Mouse (Mus musculus): ENCODE data around the gene Art3. TPM values are rescaled to one million over a fixed set of nuclear protein-coding genes. Genes with fewer than 3 reads are reported as not detected.

Gene Art3
- polyA plus RNA-seq, 1 experiment from 2014 or later = 3.4 TPM

GRCm38 (mm10) chr5:92434571-92434985 lies 103.0 kb downstream of the Art3 start:
- peak; percentile 65 for DNase-seq (ENCODE audit: low spot score)
- Histone ChIP-seq H3K4me3 (ENCODE audit: low read depth, low read length) (peak overlapping the region; percentile 88), H3K27ac (ENCODE audit: low read depth, low read length) (peak overlapping the region; percentile 7; the same call in 1 of the 2 replicates), H3K36me3 (ENCODE audit: control insufficient read depth, insufficient read depth, low read length) (no peaks in the 10 kb centered on the region), H3K4me1 (replicated peaks; ENCODE audit: control insufficient read depth, insufficient read depth, low read length) (no peaks in the 10 kb centered on the region), H3K27me3 (ENCODE audit: control insufficient read depth, insufficient read depth, low read length) (no peaks in the 10 kb centered on the region), H3K9ac (ENCODE audit: low read depth, low read length) (peak overlapping the region; percentile 89), H3K4me2 (replicated peaks; ENCODE audit: low read depth, low read length) (peak overlapping the region; percentile 63), H3K9me3 (ENCODE audit: control insufficient read depth, low read length) (no peaks in the 10 kb centered on the region)
- ATAC-seq (ENCODE audit: low FRiP score) = peak; percentile 84
- WGBS = 0% methylated on average over 31 of the region's 39 CpGs

GRCm38 (mm10) chr5:92435025-92435584 lies 103.5 kb downstream of the Art3 start, which contains the start of gene Nup54:
Gene Nup54 (minus strand): TSS chr5:92435219.
- H3K27me3 ChIP-seq (ENCODE audit: control insufficient read depth, insufficient read depth, low read length) = no peaks in the 10 kb centered on the region
- peak within 1 kb of the TSS; percentile 7; the same call in 1 of the 2 replicates for H3K27ac ChIP-seq (ENCODE audit: low read depth, low read length)
- ATAC-seq (ENCODE audit: low FRiP score) (peak; percentile 99), DNase-seq (ENCODE audit: low spot score) (peak; percentile 97)
- H3K4me2 ChIP-seq (replicated peaks; ENCODE audit: low read depth, low read length) = peak within 1 kb of the TSS; percentile 63
- peak within 1 kb of the TSS; percentile 89 for H3K9ac ChIP-seq (ENCODE audit: low read depth, low read length)
- 1% methylated on average over 34 of the region's 34 CpGs for WGBS
- no peaks in the 10 kb centered on the region for H3K4me1 ChIP-seq (replicated peaks; ENCODE audit: control insufficient read depth, insufficient read depth, low read length)
- peak within 1 kb of the TSS; percentile 88 for H3K4me3 ChIP-seq (ENCODE audit: low read depth, low read length)
- H3K9me3 ChIP-seq (ENCODE audit: control insufficient read depth, low read length) = no peaks in the 10 kb centered on the region
- H3K36me3 ChIP-seq (ENCODE audit: control insufficient read depth, insufficient read depth, low read length) = no peaks in the 10 kb centered on the region

- Histone ChIP-seq H3K9ac (ENCODE audit: low read depth, low read length) (no peak overlapping the region), H3K36me3 (ENCODE audit: control insufficient read depth, insufficient read depth, low read length) (no peaks in the 10 kb centered on the region), H3K9me3 (ENCODE audit: control insufficient read depth, low read length) (no peaks in the 10 kb centered on the region), H3K27me3 (ENCODE audit: control insufficient read depth, insufficient read depth, low read length) (no peaks in the 10 kb centered on the region), H3K4me3 (ENCODE audit: low read depth, low read length) (no peak overlapping the region), H3K4me1 (replicated peaks; ENCODE audit: control insufficient read depth, insufficient read depth, low read length) (no peaks in the 10 kb centered on the region), H3K4me2 (replicated peaks; ENCODE audit: low read depth, low read length) (no peak overlapping the region), H3K27ac (ENCODE audit: low read depth, low read length) (no peak overlapping the region)
- ATAC-seq (ENCODE audit: low FRiP score) (no peak), DNase-seq (ENCODE audit: low spot score) (no peak)
- WGBS = 87% methylated on average over 8 of the region's 8 CpGs
Measured at GRCm38 (mm10) chr5:92438540-92438939, 106.9 kb downstream of the Art3 start.

GRCm38 (mm10) chr5:92441494-92441893 lies 109.9 kb downstream of the Art3 start:
- no peaks in the 10 kb centered on the region for H3K4me1 ChIP-seq (replicated peaks; ENCODE audit: control insufficient read depth, insufficient read depth, low read length)
- ATAC-seq (ENCODE audit: low FRiP score) (no peak), DNase-seq (ENCODE audit: low spot score) (no peak)
- no peak overlapping the region for H3K4me3 ChIP-seq (ENCODE audit: low read depth, low read length)
- no peak overlapping the region for H3K4me2 ChIP-seq (replicated peaks; ENCODE audit: low read depth, low read length)
- no peaks in the 10 kb centered on the region for H3K27me3 ChIP-seq (ENCODE audit: control insufficient read depth, insufficient read depth, low read length)
- no peak overlapping the region for H3K9ac ChIP-seq (ENCODE audit: low read depth, low read length)
- H3K36me3 ChIP-seq (ENCODE audit: control insufficient read depth, insufficient read depth, low read length) = no peaks in the 10 kb centered on the region
- H3K9me3 ChIP-seq (ENCODE audit: control insufficient read depth, low read length) = no peaks in the 10 kb centered on the region
- no peak overlapping the region for H3K27ac ChIP-seq (ENCODE audit: low read depth, low read length)
- WGBS = 89% methylated on average over 5 of the region's 5 CpGs

GRCm38 (mm10) chr5:92442914-92443313 lies 111.3 kb downstream of the Art3 start:
- Histone ChIP-seq H3K9ac (ENCODE audit: low read depth, low read length) (no peak overlapping the region), H3K27me3 (ENCODE audit: control insufficient read depth, insufficient read depth, low read length) (no peaks in the 10 kb centered on the region)
- 89% methylated on average over 7 of the region's 7 CpGs for WGBS

DNA sequence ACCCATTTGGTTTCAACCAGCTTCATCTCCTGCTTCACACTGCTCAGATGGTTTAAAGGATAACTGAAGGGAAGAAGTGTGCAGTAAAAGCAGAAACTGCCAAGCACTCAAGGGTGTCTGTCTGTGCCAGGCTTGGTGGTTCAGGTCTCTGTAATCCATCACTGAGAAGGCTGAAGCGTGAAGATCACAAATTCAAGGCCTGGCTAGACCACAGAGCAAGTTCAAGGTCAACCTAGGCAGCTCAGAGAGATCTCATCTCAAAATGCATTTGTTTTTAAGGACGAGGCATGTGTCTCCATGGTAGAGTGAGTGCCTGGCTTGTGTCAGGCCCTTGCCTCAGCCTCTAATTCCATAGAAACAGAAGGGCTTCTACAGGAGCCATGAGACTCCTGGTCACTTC lies 113.4 kb downstream of the Art3 start:
- Histone ChIP-seq H3K4me3 (ENCODE audit: low read depth, low read length) (no peak overlapping the region), H3K9ac (ENCODE audit: low read depth, low read length) (no peak overlapping the region), H3K9me3 (ENCODE audit: control insufficient read depth, low read length) (no peaks in the 10 kb centered on the region), H3K4me1 (replicated peaks; ENCODE audit: control insufficient read depth, insufficient read depth, low read length) (no peaks in the 10 kb centered on the region), H3K27me3 (ENCODE audit: control insufficient read depth, insufficient read depth, low read length) (no peaks in the 10 kb centered on the region), H3K27ac (ENCODE audit: low read depth, low read length) (no peak overlapping the region), H3K36me3 (ENCODE audit: control insufficient read depth, insufficient read depth, low read length) (no peaks in the 10 kb centered on the region; the same call in 1 of the 2 replicates), H3K4me2 (replicated peaks; ENCODE audit: low read depth, low read length) (no peak overlapping the region)
- 88% methylated on average over 2 of the region's 2 CpGs for WGBS
- DNase-seq (ENCODE audit: low spot score) (no peak), ATAC-seq (ENCODE audit: low FRiP score) (no peak)

More at GRCm38 (mm10) chr5:92442914-92443313, 111.3 kb downstream of the Art3 start:
- H3K9me3 ChIP-seq (ENCODE audit: control insufficient read depth, low read length) = no peaks in the 10 kb centered on the region
- DNase-seq (ENCODE audit: low spot score) = no peak
- ATAC-seq (ENCODE audit: low FRiP score) = no peak
- H3K36me3 ChIP-seq (ENCODE audit: control insufficient read depth, insufficient read depth, low read length) = no peaks in the 10 kb centered on the region; the same call in 1 of the 2 replicates
- H3K27ac ChIP-seq (ENCODE audit: low read depth, low read length) = no peak overlapping the region
- H3K4me2 ChIP-seq (replicated peaks; ENCODE audit: low read depth, low read length) = no peak overlapping the region
- H3K4me3 ChIP-seq (ENCODE audit: low read depth, low read length) = no peak overlapping the region
- no peaks in the 10 kb centered on the region for H3K4me1 ChIP-seq (replicated peaks; ENCODE audit: control insufficient read depth, insufficient read depth, low read length)

DNA sequence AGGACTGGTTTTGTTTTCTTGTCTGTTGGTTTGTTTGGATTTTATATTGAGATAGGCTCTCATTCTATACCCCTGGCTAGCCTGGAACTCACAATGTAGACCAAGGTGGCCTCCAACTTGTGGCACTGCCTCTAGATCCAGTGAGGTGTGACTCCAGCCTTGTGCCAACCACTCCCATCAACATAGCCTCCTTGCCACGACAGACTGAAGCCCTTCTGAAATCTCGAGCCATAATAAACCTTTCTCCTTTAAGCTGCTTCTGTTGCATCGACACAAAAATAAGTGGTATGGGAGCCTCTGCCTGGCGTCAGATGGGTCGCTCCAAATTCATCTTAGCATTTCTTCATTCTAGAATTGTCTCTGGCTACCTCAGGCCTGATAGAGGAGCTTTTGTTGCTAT lies 115.1 kb downstream of the Art3 start:
- WGBS = 87% methylated on average over 5 of the region's 5 CpGs
- no peaks in the 10 kb centered on the region for H3K27me3 ChIP-seq (ENCODE audit: control insufficient read depth, insufficient read depth, low read length)

GRCm38 (mm10) chr5:92452876-92453275 lies 121.2 kb downstream of the Art3 start:
- no peak for ATAC-seq (ENCODE audit: low FRiP score)
- Histone ChIP-seq H3K4me1 (replicated peaks; ENCODE audit: control insufficient read depth, insufficient read depth, low read length) (no peaks in the 10 kb centered on the region), H3K36me3 (ENCODE audit: control insufficient read depth, insufficient read depth, low read length) (0 out of 2 replicates have a peak, but pooled peaks cover 3% of the 10 kb centered on the region), H3K27ac (ENCODE audit: low read depth, low read length) (no peak overlapping the region), H3K9ac (ENCODE audit: low read depth, low read length) (no peak overlapping the region), H3K9me3 (ENCODE audit: control insufficient read depth, low read length) (no peaks in the 10 kb centered on the region), H3K4me2 (replicated peaks; ENCODE audit: low read depth, low read length) (no peak overlapping the region), H3K4me3 (ENCODE audit: low read depth, low read length) (no peak overlapping the region), H3K27me3 (ENCODE audit: control insufficient read depth, insufficient read depth, low read length) (no peaks in the 10 kb centered on the region)
- WGBS = 91% methylated on average over 5 of the region's 5 CpGs
- DNase-seq (ENCODE audit: low spot score) = no peak

More for the DNA sequence above, 115.1 kb downstream of the Art3 start:
- H3K27ac ChIP-seq (ENCODE audit: low read depth, low read length) = no peak overlapping the region
- no peak overlapping the region for H3K4me2 ChIP-seq (replicated peaks; ENCODE audit: low read depth, low read length)
- DNase-seq (ENCODE audit: low spot score) (no peak), ATAC-seq (ENCODE audit: low FRiP score) (no peak)
- no peaks in the 10 kb centered on the region for H3K9me3 ChIP-seq (ENCODE audit: control insufficient read depth, low read length)
- H3K9ac ChIP-seq (ENCODE audit: low read depth, low read length) = no peak overlapping the region
- H3K4me1 ChIP-seq (replicated peaks; ENCODE audit: control insufficient read depth, insufficient read depth, low read length) = no peaks in the 10 kb centered on the region
- no peak overlapping the region for H3K4me3 ChIP-seq (ENCODE audit: low read depth, low read length)
- no peaks in the 10 kb centered on the region; the same call in 1 of the 2 replicates for H3K36me3 ChIP-seq (ENCODE audit: control insufficient read depth, insufficient read depth, low read length)

DNA sequence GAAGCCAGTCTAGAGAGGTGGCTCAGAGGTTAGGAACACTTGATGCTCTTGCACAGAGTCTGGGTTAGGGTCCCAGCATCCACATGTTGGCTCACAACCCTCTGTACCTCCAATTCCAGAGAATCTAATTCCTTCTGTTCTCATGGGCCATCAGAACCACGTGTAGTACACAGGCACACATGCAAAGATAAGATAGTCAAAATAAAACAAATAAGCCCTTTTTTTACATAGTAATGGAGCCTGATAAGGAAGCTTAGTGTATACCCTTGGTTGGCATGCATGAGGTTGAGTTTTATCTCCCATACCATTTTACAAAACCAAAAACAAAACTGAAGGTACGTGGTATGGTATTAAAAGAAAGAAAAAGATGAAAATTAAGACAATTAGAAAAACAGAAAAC lies 125.8 kb downstream of the Art3 start:
- no peaks in the 10 kb centered on the region for H3K4me1 ChIP-seq (replicated peaks; ENCODE audit: control insufficient read depth, insufficient read depth, low read length)
- WGBS = 86% methylated on average over 2 of the region's 2 CpGs
- H3K9me3 ChIP-seq (ENCODE audit: control insufficient read depth, low read length) = no peaks in the 10 kb centered on the region

More for the DNA sequence above, 125.8 kb downstream of the Art3 start:
- Histone ChIP-seq H3K4me2 (replicated peaks; ENCODE audit: low read depth, low read length) (no peak overlapping the region), H3K4me3 (ENCODE audit: low read depth, low read length) (no peak overlapping the region), H3K27ac (ENCODE audit: low read depth, low read length) (no peak overlapping the region), H3K27me3 (ENCODE audit: control insufficient read depth, insufficient read depth, low read length) (no peaks in the 10 kb centered on the region), H3K9ac (ENCODE audit: low read depth, low read length) (no peak overlapping the region), H3K36me3 (ENCODE audit: control insufficient read depth, insufficient read depth, low read length) (0 out of 2 replicates have a peak, but pooled peaks cover 6% of the 10 kb centered on the region)
- ATAC-seq (ENCODE audit: low FRiP score) (no peak), DNase-seq (ENCODE audit: low spot score) (no peak)

Data from hindbrain, embryonic 11.5 days (tissue).